Mouse (Mus musculus) lung, postnatal 25 days (tissue): Measurements from ENCODE around the gene Syt16.
A peak's percentile ranks its signal among the peaks of the same experiment; 100 is the strongest.

Experiments used
- DNase-seq: peaks from one replicate; pipeline ENCODE4 v3.0.0; 2022; ENCODE audit warnings: low spot score

Gene Syt16

GRCm38 (mm10) chr12:74013739-74014138 lies 16.3 kb downstream of the Syt16 start:
- DNase-seq: peak; percentile 80

GRCm38 (mm10) chr12:74014739-74015270 lies 17.3 kb downstream of the Syt16 start:
- peak; percentile 20 for DNase-seq

- DNase-seq: no peak
These were observed 18.0 kb downstream of the Syt16 start for GRCm38 (mm10) chr12:74015491-74015890.

GRCm38 (mm10) chr12:74023260-74023659 lies 25.8 kb downstream of the Syt16 start:
- DNase-seq: no peak

GRCm38 (mm10) chr12:74024912-74025311 lies 27.5 kb downstream of the Syt16 start:
- no peak for DNase-seq

GRCm38 (mm10) chr12:74043225-74043624 lies 45.8 kb downstream of the Syt16 start:
- no peak for DNase-seq

GRCm38 (mm10) chr12:74043755-74044154 lies 46.3 kb downstream of the Syt16 start:
- DNase-seq: no peak

- no peak for DNase-seq
These were observed 46.8 kb downstream of the Syt16 start for GRCm38 (mm10) chr12:74044241-74044640.

GRCm38 (mm10) chr12:74055336-74055931 lies 58.0 kb downstream of the Syt16 start:
- DNase-seq: peak; percentile 6

GRCm38 (mm10) chr12:74056162-74056561 lies 58.7 kb downstream of the Syt16 start:
- no peak for DNase-seq

- DNase-seq: no peak
These were observed 65.1 kb downstream of the Syt16 start for GRCm38 (mm10) chr12:74062547-74062946.

- DNase-seq: peak; percentile 6
These were observed 71.5 kb downstream of the Syt16 start for GRCm38 (mm10) chr12:74068912-74069311.

GRCm38 (mm10) chr12:74075590-74075989 lies 78.1 kb downstream of the Syt16 start:
- DNase-seq: no peak

- DNase-seq: no peak
These were observed 78.6 kb downstream of the Syt16 start for GRCm38 (mm10) chr12:74076091-74076490.

GRCm38 (mm10) chr12:74081122-74081521 lies 83.7 kb downstream of the Syt16 start:
- DNase-seq: no peak

- no peak for DNase-seq
These were observed 86.9 kb downstream of the Syt16 start for GRCm38 (mm10) chr12:74084389-74084788.

- no peak for DNase-seq
These were observed 89.6 kb downstream of the Syt16 start for GRCm38 (mm10) chr12:74087086-74087485.

GRCm38 (mm10) chr12:74089342-74090131 lies 92.1 kb downstream of the Syt16 start:
- no peak for DNase-seq

GRCm38 (mm10) chr12:74092546-74092945 lies 95.1 kb downstream of the Syt16 start:
- no peak for DNase-seq

- no peak for DNase-seq
These were observed 95.6 kb downstream of the Syt16 start for GRCm38 (mm10) chr12:74093110-74093509.

- no peak for DNase-seq
These were observed 97.2 kb downstream of the Syt16 start for GRCm38 (mm10) chr12:74094701-74095100.

GRCm38 (mm10) chr12:74098572-74099290 lies 101.3 kb downstream of the Syt16 start:
- DNase-seq: no peak
